Mouse (Mus musculus) embryonic fibroblast, embryonic 13.5 days (primary cell): Measurements from ENCODE around the gene Phf19.

ENCODE experiments used
- CTCF ChIP-seq: IDR thresholded peaks from 2 replicates; pipeline ENCODE4 v1.5.1; 2011; ENCODE audit warnings: mild to moderate bottlenecking, control low read depth, low read length, moderate library complexity, borderline replicate concordance; ENCODE audit not compliant: insufficient read depth
- POLR2A ChIP-seq: IDR thresholded peaks from 2 replicates; pipeline ENCODE4 v1.6.1; 2011; ENCODE audit warnings: low read depth, mild to moderate bottlenecking, control low read depth, low read length, moderate library complexity

GRCm38 (mm10) chr2:34953547-34954116, 39.8 kb upstream of the Phf19 start:
- TF ChIP-seq CTCF (no peak), POLR2A (no peak)
